Mouse (Mus musculus): Measurements from ENCODE around the gene Leap2. TPM values are rescaled to one million over a fixed set of nuclear protein-coding genes. Genes with fewer than 3 reads are reported as not detected.
A peak's percentile ranks its signal among the peaks of the same experiment; 100 is the strongest.

The Leap2 gene
- polyA plus RNA-seq, 1 experiment from 2014 or later: not detected

DNA sequence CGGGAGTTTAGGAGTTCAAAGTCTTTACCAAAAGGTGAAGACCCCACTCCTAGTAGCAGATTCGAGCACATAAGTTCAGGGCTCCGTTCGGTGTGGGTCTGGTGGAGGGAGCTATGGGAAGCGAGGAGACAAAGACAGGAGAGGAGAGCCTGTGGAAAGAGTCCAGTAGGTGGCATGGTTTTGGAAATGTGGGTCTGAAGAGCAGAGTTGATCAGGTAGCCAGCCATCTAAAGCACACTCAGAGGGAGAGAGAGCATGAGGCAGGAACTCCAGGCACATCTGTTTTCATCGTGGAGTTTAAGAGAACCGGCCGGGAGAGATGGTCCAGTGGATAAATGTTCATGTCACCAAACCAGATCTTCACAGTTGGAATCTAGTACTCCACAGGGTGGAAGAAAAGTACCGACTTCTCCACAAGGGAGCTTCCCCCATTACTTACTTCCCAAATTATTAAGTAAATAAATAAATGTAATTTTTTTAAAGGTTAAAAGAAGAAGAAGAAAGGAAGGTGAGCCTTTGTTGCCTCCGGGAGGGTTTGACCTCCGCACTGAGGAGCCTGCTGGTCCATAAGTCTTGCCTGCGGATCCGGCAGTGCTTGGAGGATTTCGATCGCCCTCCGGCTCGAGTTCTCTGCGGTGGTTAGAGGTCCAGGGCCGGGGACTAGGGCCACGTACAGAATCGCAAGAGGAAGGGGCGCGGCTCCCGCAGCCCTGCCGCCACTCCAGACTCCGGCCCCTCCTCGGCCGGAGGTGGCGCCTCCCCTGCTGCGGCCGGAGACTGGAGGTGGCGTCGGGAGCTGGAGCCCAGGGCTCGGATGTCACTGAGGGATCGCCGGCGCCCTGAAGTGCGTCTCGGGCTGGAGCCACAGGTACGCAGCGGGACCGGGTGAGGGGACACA lies 33.8 kb upstream of the Leap2 start, which contains the start of the genes Gm10447 and Shroom1:
Gene Gm10447, minus strand, starts transcription at position 637 of the 898 bp plus-strand sequence.
Gene Shroom1, plus strand, starts transcription at position 732 of the 898 bp plus-strand sequence.
- H3K9me3 ChIP-seq: no peaks in the 10 kb centered on the region
- ATAC-seq: peak; percentile 71; the same call in 1 of the 2 replicates
- no peaks in the 10 kb centered on the region for H3K36me3 ChIP-seq
- peak within 1 kb of the TSS; percentile 63 for H3K9ac ChIP-seq (replicated peaks)
- H3K4me3 ChIP-seq (replicated peaks): peak within 1 kb of the TSS; percentile 46
- H3K27ac ChIP-seq: no peak within 1 kb of the TSS
- peaks cover 11% of the 10 kb centered on the region for H3K4me1 ChIP-seq (replicated peaks)
- peak within 1 kb of the TSS; percentile 80 for H3K4me2 ChIP-seq (replicated peaks)
- peaks cover 65% of the 10 kb centered on the region for H3K27me3 ChIP-seq
- 6% methylated on average over 42 of the region's 42 CpGs for WGBS

DNA sequence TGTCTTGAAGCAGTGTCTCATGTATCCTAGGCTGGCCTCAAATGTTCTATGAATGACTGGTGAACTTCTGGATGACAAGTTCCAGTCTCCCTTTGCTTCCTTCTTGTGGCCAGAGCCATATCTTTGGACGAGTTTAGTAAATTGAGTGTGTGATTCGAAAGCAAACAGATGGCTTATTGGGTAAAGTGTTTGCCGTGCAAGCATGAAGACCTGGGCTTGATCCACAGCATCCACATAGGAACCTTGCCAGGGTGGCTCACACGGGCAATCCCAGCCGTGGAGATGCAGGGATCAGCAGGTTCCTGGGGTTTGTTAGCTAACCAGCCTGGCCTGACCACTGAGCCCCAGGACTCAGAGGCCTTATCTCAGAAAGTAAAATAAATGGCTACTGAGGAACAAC lies 30.1 kb upstream of the Leap2 start:
- no peak overlapping the region for H3K9ac ChIP-seq (replicated peaks)
- H3K9me3 ChIP-seq: no peaks in the 10 kb centered on the region
- peaks cover 31% of the 10 kb centered on the region for H3K27me3 ChIP-seq
- 88% methylated on average over 5 of the region's 5 CpGs for WGBS
- peaks cover 11% of the 10 kb centered on the region for H3K4me1 ChIP-seq (replicated peaks)
- H3K4me3 ChIP-seq (replicated peaks): no peak overlapping the region
- H3K4me2 ChIP-seq (replicated peaks): no peak overlapping the region
- ATAC-seq: no peak
- no peak overlapping the region for H3K27ac ChIP-seq
- H3K36me3 ChIP-seq: no peaks in the 10 kb centered on the region

DNA sequence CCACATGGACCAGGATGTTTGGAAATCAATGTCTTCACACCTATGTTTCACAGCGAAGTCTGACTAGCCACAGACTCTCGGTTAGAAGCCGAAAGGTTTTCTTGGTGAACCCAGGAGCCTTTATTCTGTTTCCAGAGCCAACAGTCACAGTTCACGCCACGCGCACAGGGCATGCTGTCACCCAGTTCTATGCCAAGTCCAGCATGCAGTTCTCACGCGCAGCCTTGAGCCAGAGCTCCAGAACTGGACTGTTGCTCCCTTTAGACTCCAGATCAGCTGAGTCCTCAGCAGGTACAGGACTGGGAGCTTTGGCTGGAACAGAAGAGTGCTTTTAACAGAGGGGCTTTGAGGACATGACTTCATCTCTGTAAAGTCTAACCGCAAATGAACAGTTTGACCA lies 29.4 kb upstream of the Leap2 start:
- 95% methylated on average over 9 of the region's 9 CpGs for WGBS

DNA sequence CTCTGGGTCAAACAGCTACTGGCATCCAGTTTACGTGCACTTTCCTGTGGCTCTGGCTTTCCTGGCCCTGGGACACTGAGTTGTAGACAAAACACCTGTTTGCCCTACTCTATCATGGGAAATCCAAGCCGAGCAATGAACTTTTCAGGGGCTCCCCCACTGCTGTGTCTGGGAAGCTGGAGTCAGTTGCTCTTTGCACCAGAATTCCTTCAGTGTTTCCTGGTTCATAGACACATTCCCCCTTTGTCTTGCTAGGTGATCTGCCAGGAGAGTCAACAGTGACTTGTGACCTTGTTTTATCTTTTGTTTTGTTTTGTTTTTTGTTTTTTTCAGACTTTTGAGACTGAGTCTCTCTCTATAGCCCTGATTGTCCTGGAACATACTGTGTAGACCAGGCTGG lies 28.4 kb upstream of the Leap2 start:
- no peaks in the 10 kb centered on the region for H3K4me1 ChIP-seq (replicated peaks)
- H3K9ac ChIP-seq (replicated peaks): no peak overlapping the region
- H3K9me3 ChIP-seq: no peaks in the 10 kb centered on the region
- no peak overlapping the region for H3K4me2 ChIP-seq (replicated peaks)
- no peak overlapping the region for H3K4me3 ChIP-seq (replicated peaks)
- H3K27me3 ChIP-seq: peaks cover 14% of the 10 kb centered on the region
- ATAC-seq: no peak
- no peak overlapping the region for H3K27ac ChIP-seq
- 79% methylated on average over 2 of the region's 2 CpGs for WGBS
- H3K36me3 ChIP-seq: no peaks in the 10 kb centered on the region

More for the DNA sequence above, 29.4 kb upstream of the Leap2 start:
- no peak for ATAC-seq
- Histone ChIP-seq H3K9ac (replicated peaks) (no peak overlapping the region), H3K4me3 (replicated peaks) (no peak overlapping the region), H3K36me3 (no peaks in the 10 kb centered on the region), H3K27me3 (peaks cover 24% of the 10 kb centered on the region), H3K27ac (no peak overlapping the region), H3K9me3 (no peaks in the 10 kb centered on the region), H3K4me1 (replicated peaks) (peaks cover 10% of the 10 kb centered on the region), H3K4me2 (replicated peaks) (no peak overlapping the region)

DNA sequence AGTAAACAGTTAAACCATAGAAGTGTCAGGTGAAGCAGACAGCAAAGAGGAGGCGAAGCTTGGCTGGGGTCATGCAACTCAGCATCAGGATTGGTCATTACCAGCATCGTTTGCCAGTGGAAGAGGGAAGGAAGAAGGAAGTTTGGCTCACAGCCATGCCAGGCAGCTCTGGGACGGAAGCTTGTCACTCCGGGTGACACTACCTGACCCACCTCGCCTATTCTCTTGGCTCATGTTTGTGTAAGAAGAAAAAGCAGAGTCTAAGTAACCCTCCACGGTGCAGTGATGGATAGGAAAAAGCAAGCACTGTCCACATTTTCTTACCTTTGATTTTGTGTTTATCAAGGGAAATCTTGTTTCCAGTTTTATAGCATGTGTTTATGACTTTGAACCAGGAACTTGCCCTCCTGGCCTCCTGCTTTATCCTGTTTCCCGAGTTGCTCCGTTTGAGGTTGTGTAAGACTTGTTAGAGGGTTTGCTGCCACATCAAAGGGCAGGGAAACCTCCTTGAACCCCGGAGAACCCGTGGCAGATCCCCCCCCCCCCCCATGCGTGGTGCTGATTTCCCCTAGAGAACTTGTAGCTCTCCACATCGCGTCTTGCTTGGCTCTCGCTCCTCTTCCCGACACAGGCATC lies 27.2 kb upstream of the Leap2 start:
- no peak for ATAC-seq
- no peak overlapping the region for H3K9ac ChIP-seq (replicated peaks)
- H3K9me3 ChIP-seq: no peaks in the 10 kb centered on the region
- no peaks in the 10 kb centered on the region for H3K36me3 ChIP-seq
- H3K27ac ChIP-seq: no peak overlapping the region
- no peaks in the 10 kb centered on the region for H3K4me1 ChIP-seq (replicated peaks)
- peaks cover 4% of the 10 kb centered on the region for H3K27me3 ChIP-seq
- H3K4me3 ChIP-seq (replicated peaks): no peak overlapping the region
- no peak overlapping the region for H3K4me2 ChIP-seq (replicated peaks)
- WGBS: 68% methylated on average over 15 of the region's 15 CpGs

DNA sequence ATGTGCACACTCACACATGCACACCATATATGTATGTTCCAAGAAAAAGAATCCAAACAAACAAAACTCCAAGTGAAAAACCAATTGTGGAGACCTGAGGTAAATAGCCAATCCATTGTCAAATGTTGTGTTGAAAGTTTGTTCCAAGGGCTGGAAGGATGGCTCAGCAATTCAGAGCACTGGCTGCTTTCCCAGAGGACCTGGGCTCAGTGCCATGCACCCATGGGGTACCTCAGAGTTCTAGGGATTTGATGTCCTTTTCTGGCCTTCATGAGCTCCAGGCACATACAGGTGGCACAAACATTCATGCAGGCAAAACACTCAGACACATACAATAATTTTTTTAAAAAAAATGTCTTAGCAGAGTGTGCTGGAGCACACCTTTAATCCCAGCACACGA lies 25.6 kb upstream of the Leap2 start:
- H3K9me3 ChIP-seq: no peaks in the 10 kb centered on the region
- ATAC-seq: no peak
- no peak overlapping the region for H3K4me2 ChIP-seq (replicated peaks)
- H3K36me3 ChIP-seq: no peaks in the 10 kb centered on the region
- H3K4me3 ChIP-seq (replicated peaks): no peak overlapping the region
- no peak overlapping the region for H3K27ac ChIP-seq
- no peak overlapping the region for H3K9ac ChIP-seq (replicated peaks)
- WGBS: 79% methylated on average over 1 of the region's 1 CpGs
- H3K4me1 ChIP-seq (replicated peaks): no peaks in the 10 kb centered on the region
- no peaks in the 10 kb centered on the region for H3K27me3 ChIP-seq

DNA sequence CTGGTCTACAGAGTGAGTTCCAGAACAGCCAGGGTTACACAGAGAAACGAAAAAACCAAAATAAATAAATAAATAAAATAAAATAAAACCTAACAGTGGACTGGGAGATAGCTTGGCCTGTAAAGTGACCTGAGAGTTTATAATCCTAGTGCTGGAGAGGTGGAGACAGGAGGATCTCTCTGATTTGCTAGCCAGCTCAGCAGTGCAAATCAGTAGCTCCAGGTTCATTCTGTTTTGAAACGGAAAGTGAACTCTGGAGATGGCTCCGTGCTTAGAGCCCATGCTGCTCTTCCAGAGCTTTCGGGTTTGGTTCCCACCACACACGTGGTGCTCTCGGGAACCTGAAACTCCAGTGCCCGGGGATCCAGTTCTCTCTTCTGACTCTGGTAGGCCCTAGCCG lies 25.0 kb upstream of the Leap2 start:
- H3K9ac ChIP-seq (replicated peaks): no peak overlapping the region
- WGBS: 91% methylated on average over 8 of the region's 8 CpGs

DNA sequence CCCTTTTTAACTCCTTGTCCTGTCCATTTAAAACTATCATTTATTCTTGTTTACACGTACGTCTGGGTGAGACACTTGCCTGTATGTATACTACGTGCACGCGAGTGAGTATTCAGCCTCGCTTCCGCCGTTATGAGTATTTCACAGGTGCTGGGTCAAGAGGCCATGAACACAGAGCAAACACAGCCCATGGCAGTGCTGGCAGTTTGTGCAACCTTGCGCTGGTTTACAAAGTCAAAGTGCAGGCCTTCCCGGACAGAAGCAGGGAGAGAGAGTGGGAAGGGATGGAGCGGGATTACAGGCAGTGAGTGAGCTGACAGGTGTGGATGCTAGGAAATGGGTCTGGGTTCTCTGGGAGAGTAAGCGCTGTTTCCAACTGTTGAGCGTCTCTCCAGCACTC lies 23.2 kb upstream of the Leap2 start:
- no peak overlapping the region for H3K9ac ChIP-seq (replicated peaks)
- WGBS: 90% methylated on average over 13 of the region's 13 CpGs
- no peaks in the 10 kb centered on the region for H3K27me3 ChIP-seq

More for the DNA sequence above, 25.0 kb upstream of the Leap2 start:
- no peak for ATAC-seq
- no peaks in the 10 kb centered on the region for H3K27me3 ChIP-seq
- H3K36me3 ChIP-seq: no peaks in the 10 kb centered on the region
- H3K4me3 ChIP-seq (replicated peaks): no peak overlapping the region
- H3K4me1 ChIP-seq (replicated peaks): no peaks in the 10 kb centered on the region
- no peaks in the 10 kb centered on the region for H3K9me3 ChIP-seq
- H3K27ac ChIP-seq: no peak overlapping the region
- H3K4me2 ChIP-seq (replicated peaks): no peak overlapping the region

DNA sequence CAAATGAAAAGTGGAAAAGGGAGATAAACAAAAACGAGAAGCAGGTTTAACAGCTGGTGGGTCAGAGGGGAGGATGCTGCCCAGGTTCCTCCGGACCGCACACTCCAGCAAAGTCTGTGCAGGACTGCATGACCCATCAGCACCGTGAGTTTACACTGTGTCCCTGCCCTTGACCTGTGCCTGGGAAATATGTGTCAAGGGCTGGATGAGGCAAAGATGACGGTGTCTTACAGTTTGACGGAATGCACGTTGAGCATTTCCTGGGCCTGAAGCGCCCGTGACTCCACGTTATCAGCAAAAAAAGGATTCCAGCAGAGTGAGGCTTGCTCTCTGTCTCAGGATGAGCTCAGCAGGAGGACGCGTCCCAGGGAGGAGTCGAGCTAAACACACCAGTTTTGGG lies 22.6 kb upstream of the Leap2 start:
- ATAC-seq: no peak
- no peak overlapping the region for H3K9ac ChIP-seq (replicated peaks)
- no peak overlapping the region for H3K27ac ChIP-seq
- no peaks in the 10 kb centered on the region for H3K4me1 ChIP-seq (replicated peaks)
- H3K4me3 ChIP-seq (replicated peaks): no peak overlapping the region
- H3K27me3 ChIP-seq: no peaks in the 10 kb centered on the region
- no peaks in the 10 kb centered on the region for H3K9me3 ChIP-seq
- no peaks in the 10 kb centered on the region for H3K36me3 ChIP-seq
- no peak overlapping the region for H3K4me2 ChIP-seq (replicated peaks)
- 58% methylated on average over 13 of the region's 13 CpGs for WGBS

More for the DNA sequence above, 23.2 kb upstream of the Leap2 start:
- Histone ChIP-seq H3K4me3 (replicated peaks) (no peak overlapping the region), H3K27ac (no peak overlapping the region), H3K36me3 (no peaks in the 10 kb centered on the region), H3K4me2 (replicated peaks) (no peak overlapping the region), H3K4me1 (replicated peaks) (no peaks in the 10 kb centered on the region), H3K9me3 (no peaks in the 10 kb centered on the region)
- ATAC-seq: no peak

DNA sequence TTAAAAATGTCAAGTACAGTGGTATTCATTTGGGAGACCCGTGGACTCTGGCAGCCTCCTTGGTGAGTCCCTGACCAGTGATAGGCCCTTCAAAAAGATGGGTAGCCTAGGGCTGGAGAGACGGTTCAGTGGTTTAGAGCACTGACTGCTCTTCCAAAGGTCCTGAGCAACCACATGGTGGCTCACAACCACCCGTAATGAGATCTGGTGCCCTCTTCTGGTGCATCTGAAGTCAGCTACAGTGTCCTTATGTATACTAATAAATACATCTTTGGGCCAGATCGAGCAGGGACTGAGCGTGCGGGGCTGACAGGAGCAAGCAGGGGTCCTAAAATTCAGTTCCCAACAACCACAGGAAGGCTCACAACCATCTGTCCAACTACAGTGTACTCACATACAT lies 20.9 kb upstream of the Leap2 start:
- Histone ChIP-seq H3K27me3 (no peaks in the 10 kb centered on the region), H3K4me1 (replicated peaks) (no peaks in the 10 kb centered on the region), H3K9me3 (no peaks in the 10 kb centered on the region), H3K4me2 (replicated peaks) (no peak overlapping the region), H3K27ac (no peak overlapping the region), H3K36me3 (no peaks in the 10 kb centered on the region), H3K4me3 (replicated peaks) (no peak overlapping the region), H3K9ac (replicated peaks) (no peak overlapping the region)
- ATAC-seq: no peak
- WGBS: 38% methylated on average over 6 of the region's 6 CpGs

DNA sequence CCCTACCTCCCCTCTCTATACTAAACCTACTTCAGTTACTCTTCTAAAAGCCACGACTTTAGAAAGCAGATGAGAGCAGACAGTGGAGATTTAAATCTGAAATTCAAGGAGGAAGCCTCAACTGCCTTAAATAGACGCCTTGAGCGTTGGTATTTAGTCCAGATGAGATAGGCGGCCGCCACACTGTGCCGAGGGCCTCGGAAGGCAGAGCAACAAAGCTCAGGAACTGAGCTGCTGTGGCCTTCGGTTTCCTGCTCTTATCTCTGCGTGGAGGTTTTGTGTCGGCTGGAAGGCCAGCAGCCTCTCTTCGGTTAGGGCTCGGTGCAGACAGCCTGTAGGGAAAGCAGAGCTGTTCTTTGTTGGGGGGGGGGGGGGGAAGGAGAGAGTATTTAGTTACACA lies 19.0 kb upstream of the Leap2 start:
- H3K4me2 ChIP-seq (replicated peaks): no peak overlapping the region
- H3K27ac ChIP-seq: no peak overlapping the region
- H3K36me3 ChIP-seq: no peaks in the 10 kb centered on the region
- H3K4me1 ChIP-seq (replicated peaks): no peaks in the 10 kb centered on the region
- no peak overlapping the region for H3K9ac ChIP-seq (replicated peaks)
- no peak overlapping the region for H3K4me3 ChIP-seq (replicated peaks)
- H3K27me3 ChIP-seq: no peaks in the 10 kb centered on the region
- ATAC-seq: no peak
- 54% methylated on average over 12 of the region's 12 CpGs for WGBS
- no peaks in the 10 kb centered on the region for H3K9me3 ChIP-seq

DNA sequence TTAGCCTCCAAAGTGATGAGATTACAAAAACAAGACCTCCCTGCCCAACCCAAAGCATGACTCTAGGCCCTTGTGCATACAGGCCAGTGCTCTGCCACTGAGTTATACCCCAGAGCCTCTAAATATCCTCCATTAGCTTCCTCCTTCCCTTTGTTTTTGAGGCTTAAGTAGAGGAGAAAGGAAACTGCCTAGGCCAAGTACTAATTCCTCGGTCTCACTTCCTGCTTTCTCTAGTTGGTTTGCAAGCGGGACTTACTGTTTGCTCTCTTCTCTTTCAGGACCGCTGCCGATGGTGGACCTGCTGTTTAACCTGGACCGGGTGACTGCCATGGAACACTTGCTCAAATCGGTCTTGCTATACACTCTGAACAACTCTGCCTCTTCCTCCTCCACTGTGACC lies 13.4 kb upstream of the Leap2 start:
- no peaks in the 10 kb centered on the region for H3K9me3 ChIP-seq
- no peak overlapping the region for H3K27ac ChIP-seq
- no peak for ATAC-seq
- H3K27me3 ChIP-seq: no peaks in the 10 kb centered on the region
- no peak overlapping the region for H3K4me3 ChIP-seq (replicated peaks)
- H3K4me2 ChIP-seq (replicated peaks): no peak overlapping the region
- no peak overlapping the region for H3K9ac ChIP-seq (replicated peaks)
- 92% methylated on average over 6 of the region's 6 CpGs for WGBS
- peaks cover 6% of the 10 kb centered on the region for H3K4me1 ChIP-seq (replicated peaks)
- no peaks in the 10 kb centered on the region for H3K36me3 ChIP-seq

Measured in midbrain, embryonic 13.5 days (tissue).